Mouse (Mus musculus) heart, adult 2 months (tissue): Measurements from ENCODE around the gene Mob3b.

Source experiments
- CTCF ChIP-seq: fragments of 200-600 bp; IDR thresholded peaks from 2 replicates; pipeline ENCODE4 v1.8.1; 2022; ENCODE audit warnings: antibody characterized with exemption, mild to moderate bottlenecking, moderate library complexity
- EP300 ChIP-seq: fragments of 200-500 bp; IDR thresholded peaks from 2 replicates; pipeline ENCODE4 v1.6.1; 2011; ENCODE audit warnings: low read depth, low read length, control low read depth; ENCODE audit not compliant: insufficient read depth
- POLR2A ChIP-seq: fragments of 200-500 bp; IDR thresholded peaks from 2 replicates; pipeline ENCODE4 v1.6.1; 2011; ENCODE audit warnings: mild to moderate bottlenecking, low read depth, low read length, control low read depth; ENCODE audit not compliant: insufficient read depth

- TF ChIP-seq CTCF = no peak
- no peak for TF ChIP-seq POLR2A
- no peak for TF ChIP-seq EP300
These were observed 46.4 kb upstream of the Mob3b start for GRCm38 (mm10) chr4:35203724-35204123.
